Mouse (Mus musculus) layer of hippocampus, postnatal 14 days (tissue): ENCODE measurements at regions not wholly inside any gene's neighbourhood (a gene's known extent, or its start where the extent isn't known, plus 50 kb on each side); places are given as distances from the start of the nearest gene placed in this dataset.

Experiments used
- DNase-seq, 2 experiments: peaks; one replicate each; pipeline ENCODE4 v3.0.0; 2021 to 2022; ENCODE audit warnings: low spot score in 2 of 2, mixed read lengths in 1 of 2

GRCm38 (mm10) chr12:82115766-82116165 is 53.4 kb upstream of the Sipa1l1 start:
- no peak for DNase-seq
